Mouse (Mus musculus): ENCODE results near the gene Itfg2.

DNA sequence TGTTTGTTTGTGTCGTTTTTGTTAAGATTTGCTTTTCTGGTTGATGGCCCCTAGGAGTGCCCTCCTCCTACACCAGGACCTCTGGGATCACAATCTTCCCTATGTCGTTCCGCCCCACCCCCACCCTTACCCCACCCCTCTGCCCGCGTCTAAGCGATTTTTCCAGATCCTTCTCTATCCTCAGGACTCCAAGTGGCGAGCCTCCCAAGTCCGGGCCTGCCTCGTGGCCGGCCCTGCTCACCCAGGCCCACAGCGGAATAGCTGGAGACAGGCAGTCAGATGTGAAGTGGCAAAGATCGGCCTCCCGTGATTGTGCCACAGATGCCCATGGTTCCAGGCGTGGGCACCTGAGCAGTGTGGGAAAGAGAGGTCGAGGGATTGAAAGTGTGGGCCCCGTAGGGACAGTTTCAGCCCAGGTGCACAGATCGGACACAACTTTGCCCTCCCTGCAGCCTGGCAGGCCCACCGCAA is 14.2 kb upstream of the Itfg2 start:
- no peak for TF ChIP-seq POLR2A (IDR thresholded peaks at IDR 0.05; ENCODE audit: borderline replicate concordance, insufficient read depth, low read length)
- no peak for TF ChIP-seq CTCF (IDR thresholded peaks at IDR 0.05; ENCODE audit: borderline replicate concordance, insufficient read depth, low read depth, low read length)

Measured in cerebellum, adult 2 months (tissue).